Mouse (Mus musculus): ENCODE measurements at regions not wholly inside any gene's neighbourhood (a gene's known extent, or its start where the extent isn't known, plus 50 kb on each side); places are given as distances from the start of the nearest gene placed in this dataset.

GRCm38 (mm10) chr10:43777612-43778600, 123.6 kb downstream of the Qrsl1 start:
- Histone ChIP-seq H3K9ac (ENCODE audit: low read depth, low read length) (no peak overlapping the region), H3K36me3 (ENCODE audit: control insufficient read depth, insufficient read depth) (no peaks in the 10 kb centered on the region), H3K9me3 (replicated peaks; ENCODE audit: control insufficient read depth, low read length) (peaks cover 8% of the 10 kb centered on the region; the same call in 1 of the 2 replicates), H3K4me1 (ENCODE audit: control insufficient read depth, low read depth, low read length) (no peaks in the 10 kb centered on the region), H3K27ac (ENCODE audit: low read length) (no peak overlapping the region), H3K27me3 (ENCODE audit: control insufficient read depth, insufficient read depth, low read depth, low read length) (no peaks in the 10 kb centered on the region), H3K4me3 (ENCODE audit: low read depth, low read length) (no peak overlapping the region), H3K4me2 (ENCODE audit: low read depth, low read length) (no peak overlapping the region)
- WGBS (ENCODE audit: insufficient replicate concordance) = 81% methylated on average over 28 of the region's 28 CpGs
- no peak for ATAC-seq (ENCODE audit: low read depth)

DNA sequence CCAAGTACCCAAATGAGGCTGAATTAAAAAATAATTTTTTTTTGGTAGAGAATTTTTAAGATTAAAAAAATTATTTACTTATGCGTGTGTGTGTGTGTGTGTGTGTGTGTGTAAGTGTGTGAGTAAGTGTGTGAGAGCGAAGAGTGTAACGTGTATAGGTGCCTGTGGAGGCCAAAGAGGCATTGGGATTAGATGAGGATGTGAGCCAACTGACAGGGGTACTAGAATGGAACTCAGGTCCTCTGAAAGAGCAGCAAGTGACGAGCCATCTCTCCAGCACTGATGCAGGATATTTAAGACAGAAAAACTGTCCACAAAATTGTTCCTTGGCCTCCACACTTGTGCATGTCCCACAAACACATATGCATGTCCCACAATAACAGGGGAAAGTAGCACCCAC, 121.0 kb downstream of the Qrsl1 start:
- no peaks in the 10 kb centered on the region for H3K27me3 ChIP-seq (ENCODE audit: control insufficient read depth, insufficient read depth, low read depth, low read length)
- no peak overlapping the region for H3K4me3 ChIP-seq (ENCODE audit: low read depth, low read length)
- ATAC-seq (ENCODE audit: low read depth) = no peak
- no peak overlapping the region for H3K27ac ChIP-seq (ENCODE audit: low read length)
- no peaks in the 10 kb centered on the region for H3K4me1 ChIP-seq (ENCODE audit: control insufficient read depth, low read depth, low read length)
- H3K9ac ChIP-seq (ENCODE audit: low read depth, low read length) = no peak overlapping the region
- no peaks in the 10 kb centered on the region for H3K36me3 ChIP-seq (ENCODE audit: control insufficient read depth, insufficient read depth)
- WGBS (ENCODE audit: insufficient replicate concordance) = 75% methylated on average over 4 of the region's 4 CpGs
- peaks cover 11% of the 10 kb centered on the region; the same call in 1 of the 2 replicates for H3K9me3 ChIP-seq (replicated peaks; ENCODE audit: control insufficient read depth, low read length)
- H3K4me2 ChIP-seq (ENCODE audit: low read depth, low read length) = no peak overlapping the region

DNA sequence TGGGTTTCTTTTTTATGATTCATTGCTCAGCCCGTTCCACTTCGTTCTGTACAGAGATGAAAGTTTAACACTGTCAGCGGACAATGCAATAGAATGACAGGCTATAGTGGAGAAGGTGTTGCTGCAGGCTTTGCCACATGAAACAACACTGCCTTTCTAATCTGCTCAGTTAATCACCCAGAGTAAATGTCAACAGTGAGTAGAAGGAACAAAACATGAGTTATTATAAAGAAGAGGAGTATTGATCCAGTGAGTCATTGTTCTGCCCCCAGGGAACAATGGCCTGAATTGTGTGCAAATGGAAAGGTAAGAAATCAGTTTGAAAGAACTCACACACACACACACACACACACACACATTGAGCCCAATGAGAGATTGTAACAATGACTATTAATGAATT, 118.2 kb downstream of the Qrsl1 start:
- Histone ChIP-seq H3K27ac (ENCODE audit: low read length) (no peak overlapping the region), H3K36me3 (ENCODE audit: control insufficient read depth, insufficient read depth) (no peaks in the 10 kb centered on the region), H3K9me3 (replicated peaks; ENCODE audit: control insufficient read depth, low read length) (peaks cover 11% of the 10 kb centered on the region; the same call in 1 of the 2 replicates), H3K4me1 (ENCODE audit: control insufficient read depth, low read depth, low read length) (no peaks in the 10 kb centered on the region), H3K27me3 (ENCODE audit: control insufficient read depth, insufficient read depth, low read depth, low read length) (no peaks in the 10 kb centered on the region), H3K4me3 (ENCODE audit: low read depth, low read length) (no peak overlapping the region), H3K4me2 (ENCODE audit: low read depth, low read length) (no peak overlapping the region), H3K9ac (ENCODE audit: low read depth, low read length) (no peak overlapping the region)
- no peak for ATAC-seq (ENCODE audit: low read depth)
- 73% methylated on average over 3 of the region's 3 CpGs for WGBS (ENCODE audit: insufficient replicate concordance)

DNA sequence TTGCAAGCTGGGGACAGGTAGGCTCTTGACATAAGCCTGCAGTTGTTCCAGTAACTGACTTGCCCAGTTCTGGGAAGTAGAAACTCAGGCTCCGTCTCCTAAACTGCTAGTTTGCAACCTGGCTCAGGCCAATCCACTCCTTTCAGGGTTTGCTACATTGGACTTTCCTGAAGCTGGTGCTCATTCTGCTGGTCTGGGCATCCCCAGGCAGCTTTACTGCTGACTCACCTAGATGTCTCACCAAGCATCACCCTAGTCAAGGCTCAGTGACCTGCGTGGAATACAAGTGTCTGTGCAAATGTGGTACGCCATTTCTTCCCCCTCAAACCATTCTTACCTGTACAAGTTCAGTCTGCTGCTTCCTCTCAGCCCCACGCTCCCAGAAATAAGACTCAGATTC, 110.8 kb downstream of the Qrsl1 start:
- peak overlapping the region; percentile 91 for H3K27ac ChIP-seq (ENCODE audit: low read length)
- H3K4me2 ChIP-seq (ENCODE audit: low read depth, low read length) = 0 out of 2 replicates have a peak overlapping the region, but pooled peaks have one; percentile 44
- H3K9ac ChIP-seq (ENCODE audit: low read depth, low read length) = 0 out of 2 replicates have a peak overlapping the region, but pooled peaks have one; percentile 40
- no peaks in the 10 kb centered on the region for H3K36me3 ChIP-seq (ENCODE audit: control insufficient read depth, insufficient read depth)
- no peak overlapping the region for H3K4me3 ChIP-seq (ENCODE audit: low read depth, low read length)
- 76% methylated on average over 4 of the region's 4 CpGs for WGBS (ENCODE audit: insufficient replicate concordance)
- no peaks in the 10 kb centered on the region for H3K27me3 ChIP-seq (ENCODE audit: control insufficient read depth, insufficient read depth, low read depth, low read length)
- H3K9me3 ChIP-seq (replicated peaks; ENCODE audit: control insufficient read depth, low read length) = no peaks in the 10 kb centered on the region
- peaks cover 36% of the 10 kb centered on the region for H3K4me1 ChIP-seq (ENCODE audit: control insufficient read depth, low read depth, low read length)
- ATAC-seq (ENCODE audit: low read depth) = peak; percentile 65

DNA sequence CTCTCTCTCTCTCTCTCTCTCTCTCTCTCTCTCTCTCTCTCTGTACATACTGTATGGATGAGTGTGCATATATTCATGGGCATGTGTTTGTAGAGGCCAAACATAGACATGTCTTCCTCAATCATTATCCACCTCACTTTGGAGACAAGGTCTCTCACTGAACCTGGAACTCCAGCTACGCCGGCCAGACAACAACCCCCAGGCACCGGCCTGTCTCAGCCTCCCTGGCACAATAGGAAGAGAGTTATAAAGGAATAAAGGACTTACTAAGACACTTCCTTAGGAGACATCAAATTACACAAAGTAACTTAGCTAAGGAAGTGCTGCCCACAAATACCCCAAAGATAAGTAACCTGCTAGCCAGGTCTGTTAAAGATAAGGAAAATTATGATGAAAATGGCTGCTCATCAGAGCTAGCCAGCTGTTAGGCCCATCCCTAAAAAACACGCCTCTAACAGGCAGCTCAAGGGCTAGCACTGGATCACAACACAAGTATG, 110.0 kb downstream of the Qrsl1 start:
- peaks cover 36% of the 10 kb centered on the region for H3K4me1 ChIP-seq (ENCODE audit: control insufficient read depth, low read depth, low read length)
- ATAC-seq (ENCODE audit: low read depth) = peak; percentile 97

GRCm38 (mm10) chr10:43792618-43793017, 108.9 kb downstream of the Qrsl1 start:
- peak overlapping the region; percentile 91 for H3K27ac ChIP-seq (ENCODE audit: low read length)
- H3K36me3 ChIP-seq (ENCODE audit: control insufficient read depth, insufficient read depth) = no peaks in the 10 kb centered on the region
- H3K27me3 ChIP-seq (ENCODE audit: control insufficient read depth, insufficient read depth, low read depth, low read length) = no peaks in the 10 kb centered on the region
- WGBS (ENCODE audit: insufficient replicate concordance) = 46% methylated on average over 3 of the region's 3 CpGs
- no peak for ATAC-seq (ENCODE audit: low read depth)
- no peak overlapping the region for H3K4me2 ChIP-seq (ENCODE audit: low read depth, low read length)
- H3K9me3 ChIP-seq (replicated peaks; ENCODE audit: control insufficient read depth, low read length) = no peaks in the 10 kb centered on the region
- H3K9ac ChIP-seq (ENCODE audit: low read depth, low read length) = no peak overlapping the region; the same call in 1 of the 2 replicates
- H3K4me3 ChIP-seq (ENCODE audit: low read depth, low read length) = no peak overlapping the region
- H3K4me1 ChIP-seq (ENCODE audit: control insufficient read depth, low read depth, low read length) = peaks cover 36% of the 10 kb centered on the region

More for the DNA sequence above, 110.0 kb downstream of the Qrsl1 start:
- H3K4me2 ChIP-seq (ENCODE audit: low read depth, low read length) = peak overlapping the region; percentile 44
- peak overlapping the region; percentile 91 for H3K27ac ChIP-seq (ENCODE audit: low read length)
- no peak overlapping the region for H3K4me3 ChIP-seq (ENCODE audit: low read depth, low read length)
- H3K36me3 ChIP-seq (ENCODE audit: control insufficient read depth, insufficient read depth) = no peaks in the 10 kb centered on the region
- H3K9ac ChIP-seq (ENCODE audit: low read depth, low read length) = peak overlapping the region; percentile 40
- no peaks in the 10 kb centered on the region for H3K9me3 ChIP-seq (replicated peaks; ENCODE audit: control insufficient read depth, low read length)
- no peaks in the 10 kb centered on the region for H3K27me3 ChIP-seq (ENCODE audit: control insufficient read depth, insufficient read depth, low read depth, low read length)
- WGBS (ENCODE audit: insufficient replicate concordance) = 38% methylated on average over 4 of the region's 4 CpGs

DNA sequence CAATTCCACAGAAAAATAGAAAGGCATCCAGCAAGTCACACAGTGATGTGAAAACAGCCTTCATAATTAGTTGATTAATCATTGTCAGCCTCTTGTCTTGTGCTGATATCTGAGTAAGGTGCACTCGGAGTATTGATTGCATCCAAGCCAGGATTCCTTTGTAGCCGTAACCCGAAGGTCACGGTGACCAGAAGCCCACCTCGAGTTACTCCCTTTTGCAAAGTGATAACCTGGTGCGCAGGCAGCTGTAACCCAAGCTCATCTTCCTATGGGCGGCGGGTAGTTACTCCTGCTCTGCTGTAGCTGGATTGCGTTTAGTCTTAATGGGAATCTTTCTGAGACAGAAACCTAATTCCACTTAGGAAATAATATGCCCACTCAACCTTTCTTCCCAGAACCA, 107.0 kb downstream of the Qrsl1 start:
- H3K27ac ChIP-seq (ENCODE audit: low read length) = no peak overlapping the region
- ATAC-seq (ENCODE audit: low read depth) = no peak
- no peaks in the 10 kb centered on the region for H3K36me3 ChIP-seq (ENCODE audit: control insufficient read depth, insufficient read depth)
- no peak overlapping the region for H3K4me2 ChIP-seq (ENCODE audit: low read depth, low read length)
- WGBS (ENCODE audit: insufficient replicate concordance) = 79% methylated on average over 9 of the region's 9 CpGs
- H3K9me3 ChIP-seq (replicated peaks; ENCODE audit: control insufficient read depth, low read length) = no peaks in the 10 kb centered on the region
- no peak overlapping the region for H3K9ac ChIP-seq (ENCODE audit: low read depth, low read length)
- H3K4me1 ChIP-seq (ENCODE audit: control insufficient read depth, low read depth, low read length) = peaks cover 36% of the 10 kb centered on the region
- H3K27me3 ChIP-seq (ENCODE audit: control insufficient read depth, insufficient read depth, low read depth, low read length) = no peaks in the 10 kb centered on the region
- no peak overlapping the region for H3K4me3 ChIP-seq (ENCODE audit: low read depth, low read length)

GRCm38 (mm10) chr10:43800077-43800476, 101.5 kb downstream of the Qrsl1 start:
- ATAC-seq (ENCODE audit: low read depth) = no peak
- Histone ChIP-seq H3K9me3 (replicated peaks; ENCODE audit: control insufficient read depth, low read length) (no peaks in the 10 kb centered on the region), H3K4me1 (ENCODE audit: control insufficient read depth, low read depth, low read length) (no peaks in the 10 kb centered on the region), H3K27me3 (ENCODE audit: control insufficient read depth, insufficient read depth, low read depth, low read length) (no peaks in the 10 kb centered on the region), H3K4me3 (ENCODE audit: low read depth, low read length) (no peak overlapping the region), H3K36me3 (ENCODE audit: control insufficient read depth, insufficient read depth) (no peaks in the 10 kb centered on the region), H3K27ac (ENCODE audit: low read length) (no peak overlapping the region), H3K4me2 (ENCODE audit: low read depth, low read length) (no peak overlapping the region), H3K9ac (ENCODE audit: low read depth, low read length) (no peak overlapping the region)
- 44% methylated on average over 3 of the region's 3 CpGs for WGBS (ENCODE audit: insufficient replicate concordance)

DNA sequence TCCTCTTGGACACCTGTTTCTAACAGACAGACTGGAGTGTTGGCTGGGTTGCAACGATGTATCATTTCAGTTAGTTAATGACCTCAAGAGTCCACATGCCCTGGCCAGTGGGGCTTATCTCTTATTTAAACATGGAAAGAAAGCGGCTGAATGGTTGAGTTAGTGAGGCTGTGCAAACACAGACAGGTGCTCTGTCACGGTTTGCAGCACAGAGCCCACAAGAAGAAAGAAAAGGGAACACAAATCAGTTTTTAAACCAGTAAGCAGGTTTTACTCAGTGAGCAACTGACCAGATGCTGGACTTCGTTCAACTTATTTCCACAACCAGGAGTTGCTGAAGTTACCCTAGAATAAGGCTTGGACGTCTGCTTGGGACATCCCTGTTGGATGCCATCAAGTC, 86.3 kb downstream of the Qrsl1 start:
- H3K36me3 ChIP-seq (ENCODE audit: control insufficient read depth, insufficient read depth) = no peaks in the 10 kb centered on the region
- ATAC-seq (ENCODE audit: low read depth) = peak; percentile 79
- WGBS (ENCODE audit: insufficient replicate concordance) = 35% methylated on average over 5 of the region's 5 CpGs

More for the DNA sequence above, 86.3 kb downstream of the Qrsl1 start:
- Histone ChIP-seq H3K4me1 (ENCODE audit: control insufficient read depth, low read depth, low read length) (peaks cover 5% of the 10 kb centered on the region; the same call in 1 of the 2 replicates), H3K27me3 (ENCODE audit: control insufficient read depth, insufficient read depth, low read depth, low read length) (no peaks in the 10 kb centered on the region), H3K27ac (ENCODE audit: low read length) (no peak overlapping the region), H3K9me3 (replicated peaks; ENCODE audit: control insufficient read depth, low read length) (no peaks in the 10 kb centered on the region), H3K9ac (ENCODE audit: low read depth, low read length) (no peak overlapping the region), H3K4me3 (ENCODE audit: low read depth, low read length) (no peak overlapping the region), H3K4me2 (ENCODE audit: low read depth, low read length) (no peak overlapping the region)
